Mouse (Mus musculus) kidney, adult 2 months (tissue): ENCODE data around the gene Baz2a. TPM values are rescaled to one million over a fixed set of nuclear protein-coding genes. Genes with fewer than 3 reads are reported as not detected.
"Not testable (repeated sequence)": the region's sequence is repeated elsewhere in the genome, so short reads cannot be mapped to it uniquely, and the experiment has no call there.

Experiments used
- DNase-seq: peaks from one replicate; pipeline ENCODE4 v3.0.0; 2021
- H3K27ac ChIP-seq: fragments of 200-500 bp; 2 replicates; pipeline ENCODE4 v1.5.1; 2012; ENCODE audit warnings: low read depth, low read length, control low read depth, inconsistent platforms; ENCODE audit not compliant: insufficient read depth
- H3K27me3 ChIP-seq: fragments of 200-500 bp; replicated peaks from 2 replicates; pipeline ENCODE4 v1.6.1; 2012; ENCODE audit warnings: mild to moderate bottlenecking, moderate library complexity, low read length, inconsistent platforms; ENCODE audit not compliant: control insufficient read depth, insufficient read depth
- H3K36me3 ChIP-seq: fragments of 200-500 bp; 2 replicates; pipeline ENCODE4 v1.6.1; 2012; ENCODE audit warnings: mild to moderate bottlenecking, moderate library complexity, low read length, inconsistent platforms; ENCODE audit not compliant: control insufficient read depth, insufficient read depth
- H3K4me1 ChIP-seq: fragments of 200-500 bp; 2 replicates; pipeline ENCODE4 v1.6.1; 2011; ENCODE audit warnings: low read length; ENCODE audit not compliant: control insufficient read depth, insufficient read depth
- H3K4me3 ChIP-seq: fragments of 200-500 bp; 2 replicates; pipeline ENCODE4 v1.5.1; 2011; ENCODE audit warnings: mild to moderate bottlenecking, low read depth, low read length, control low read depth; ENCODE audit not compliant: insufficient read depth
- CTCF ChIP-seq: fragments of 200-500 bp; conservative IDR thresholded peaks from 2 replicates; pipeline ENCODE4 v1.5.1; 2011; ENCODE audit warnings: low read depth, mild to moderate bottlenecking, control low read depth, low read length, moderate library complexity, mixed read lengths; ENCODE audit not compliant: insufficient read depth, insufficient read length
- POLR2A ChIP-seq: fragments of 200-500 bp; IDR thresholded peaks from one replicate; pipeline ENCODE4 v1.6.1; 2011; ENCODE audit warnings: low read depth, low read length, control low read depth
- WGBS: fragments of 180-500 bp; shearing (Covaris S2); methylation state at CpG from one replicate; pipeline ENCODE4 v1.1.7; 2018; 5-methylcytosine and 5-hydroxymethylcytosine counted together
- polyA plus RNA-seq: library from polyadenylated mRNA; depleted of rRNA; stranded (reverse); fragments of >200 nt; gene quantifications from 2 replicates; pipeline ENCODE4 v1.2.3, GENCODE M21; 2012

The Baz2a gene
- polyA plus RNA-seq, 1 experiment, result 21.6 TPM

- no peaks in the 10 kb centered on the region for H3K27me3 ChIP-seq
- no peak for TF ChIP-seq CTCF
- no peak for TF ChIP-seq POLR2A
- DNase-seq, result no peak
- no peak overlapping the region for H3K4me3 ChIP-seq
- no peak overlapping the region for H3K27ac ChIP-seq
- WGBS, result 93% methylated on average over 5 of the region's 5 CpGs
- peaks cover 11% of the 10 kb centered on the region for H3K36me3 ChIP-seq
- no peaks in the 10 kb centered on the region for H3K4me1 ChIP-seq
These were observed 39.8 kb upstream of the Baz2a start for GRCm38 (mm10) chr10:128051589-128051988.

GRCm38 (mm10) chr10:128052136-128052535, 39.2 kb upstream of the Baz2a start:
- not testable (repeated sequence) for H3K4me3 ChIP-seq, H3K36me3 ChIP-seq, H3K4me1 ChIP-seq, H3K27ac ChIP-seq, DNase-seq, H3K27me3 ChIP-seq
- 100% methylated on average over 1 of the region's 2 CpGs for WGBS

- TF ChIP-seq CTCF, result no peak
- no peak for TF ChIP-seq POLR2A
- DNase-seq, result no peak
- WGBS, result 95% methylated on average over 8 of the region's 8 CpGs
- Histone ChIP-seq H3K27ac (no peak overlapping the region), H3K4me3 (no peak overlapping the region), H3K36me3 (peaks cover 10% of the 10 kb centered on the region), H3K27me3 (no peaks in the 10 kb centered on the region), H3K4me1 (peaks cover 3% of the 10 kb centered on the region; the same call in 1 of the 2 replicates)
These were observed 38.4 kb upstream of the Baz2a start for GRCm38 (mm10) chr10:128053001-128053400.

GRCm38 (mm10) chr10:128058184-128058583, 33.2 kb upstream of the Baz2a start:
- no peak for DNase-seq
- H3K4me1 ChIP-seq, result peaks cover 8% of the 10 kb centered on the region; the same call in 1 of the 2 replicates
- WGBS, result under 1% methylated on average over 18 of the region's 18 CpGs
- H3K27me3 ChIP-seq, result no peaks in the 10 kb centered on the region
- no peaks in the 10 kb centered on the region for H3K36me3 ChIP-seq
- H3K27ac ChIP-seq, result peak overlapping the region; percentile 67
- peak overlapping the region; percentile 66 for H3K4me3 ChIP-seq
- no peak for TF ChIP-seq CTCF
- no peak for TF ChIP-seq POLR2A

GRCm38 (mm10) chr10:128058601-128059151, 32.7 kb upstream of the Baz2a start, which contains the start of gene Ptges3:
Gene Ptges3 (plus strand): TSS chr10:128058954.
- H3K4me3 ChIP-seq, result peak within 1 kb of the TSS; percentile 66
- no peaks in the 10 kb centered on the region for H3K27me3 ChIP-seq
- H3K4me1 ChIP-seq, result peaks cover 8% of the 10 kb centered on the region; the same call in 1 of the 2 replicates
- H3K27ac ChIP-seq, result peak within 1 kb of the TSS; percentile 82
- no peaks in the 10 kb centered on the region for H3K36me3 ChIP-seq
- WGBS, result under 1% methylated on average over 72 of the region's 72 CpGs
- peak; percentile 98 for DNase-seq
- TF ChIP-seq CTCF (no peak), POLR2A (peak; percentile 37)

- peak overlapping the region; percentile 82 for H3K27ac ChIP-seq
- TF ChIP-seq CTCF, result 0 out of 2 replicates have a peak, but pooled peaks have one; percentile 5
- no peak for TF ChIP-seq POLR2A
- WGBS, result under 1% methylated on average over 62 of the region's 62 CpGs
- H3K4me3 ChIP-seq, result peak overlapping the region; percentile 66
- DNase-seq, result peak; percentile 53
- H3K36me3 ChIP-seq, result no peaks in the 10 kb centered on the region
- H3K4me1 ChIP-seq, result peaks cover 12% of the 10 kb centered on the region; the same call in 1 of the 2 replicates
- no peaks in the 10 kb centered on the region for H3K27me3 ChIP-seq
These were observed 32.0 kb upstream of the Baz2a start for GRCm38 (mm10) chr10:128059207-128059981.

GRCm38 (mm10) chr10:128061109-128061508, 30.3 kb upstream of the Baz2a start:
- H3K27me3 ChIP-seq, result no peaks in the 10 kb centered on the region
- no peak overlapping the region for H3K4me3 ChIP-seq
- H3K36me3 ChIP-seq, result no peaks in the 10 kb centered on the region
- H3K4me1 ChIP-seq, result peaks cover 12% of the 10 kb centered on the region; the same call in 1 of the 2 replicates
- H3K27ac ChIP-seq, result no peak overlapping the region
- no peak for DNase-seq
- 77% methylated on average over 5 of the region's 5 CpGs for WGBS
- TF ChIP-seq POLR2A (no peak), CTCF (no peak)
